Mouse (Mus musculus) layer of hippocampus, adult 8-10 months (tissue): ENCODE measurements around the gene Smc3. TPM values are rescaled to one million over a fixed set of nuclear protein-coding genes. Genes with fewer than 3 reads are reported as not detected.

Experiments used
- total RNA-seq, 4 experiments: library from RNA; stranded (reverse); gene quantifications; 2 replicates each; pipeline ENCODE4 v1.2.4; 2022

Smc3 gene
- total RNA-seq, 4 experiments from 2014 or later: 39.1 to 47.5 (median 43.6) TPM

Other genes starting within 250 kb of the Smc3 start
- gene Gm10197, start 228.6 kb upstream of the Smc3 start, total RNA-seq: not detected
- gene Smndc1, start 209.8 kb upstream of the Smc3 start, total RNA-seq: 10 to 100 TPM; 38.4 to 44.5 (median 40.5) TPM
- 10 to 100 TPM; 22.1 to 32.6 (median 23.6) TPM for gene Dusp5, start 71.3 kb upstream of the Smc3 start, total RNA-seq
- gene Nutf2-ps1, start 11.3 kb upstream of the Smc3 start, total RNA-seq: 10 to 100 TPM; 37.1 to 57.5 (median 47.8) TPM
- gene Rbm20, start 76.9 kb downstream of the Smc3 start, total RNA-seq: 1 to 10 TPM; 1.8 to 4.0 (median 3.2) TPM